Mouse (Mus musculus): ENCODE data around the gene Fthl17a. TPM values are rescaled to one million over a fixed set of nuclear protein-coding genes. Genes with fewer than 3 reads are reported as not detected.

The Fthl17a gene
- 3.5 and 7.5 TPM in 2 replicates for total RNA-seq (2012; rRNA removed)

GRCm38 (mm10) chrX:85249379-85249778, at the start of gene Fthl17a:
Fthl17a (plus strand) TSS chrX:85249679.
- in situ Hi-C loops (cut with MboI; ENCODE audit: low sequenced_read_pairs in 2 of 2, unreplicated experiment in 2 of 2): no loop called here
- H3K4me3 ChIP-seq (ENCODE audit: insufficient read depth in 1 of 2, low read depth in 1 of 2, low read length in 2 of 2, poor library complexity in 1 of 2, severe bottlenecking in 1 of 2): no peak within 1 kb of the TSS
- no peaks in the 10 kb centered on the region for H3K9me3 ChIP-seq (ENCODE audit: control insufficient read depth, insufficient read depth, low read depth, low read length)
- H3K9ac ChIP-seq (ENCODE audit: insufficient read depth, low read depth, low read length, poor library complexity, severe bottlenecking): no peak within 1 kb of the TSS
- H3K27ac ChIP-seq (ENCODE audit: insufficient read depth, low read depth, low read length, poor library complexity, severe bottlenecking): no peak within 1 kb of the TSS
- no peak for TF ChIP-seq CHD2 (IDR thresholded peaks at IDR 0.05; ENCODE audit: low read depth, low read length)
- TF ChIP-seq HCFC1 (IDR thresholded peaks at IDR 0.05; ENCODE audit: borderline replicate concordance, insufficient read depth, low read length): no peak
- TF ChIP-seq ZNF384 (IDR thresholded peaks at IDR 0.05; ENCODE audit: low read depth, low read length): no peak
- TF ChIP-seq ZC3H11A (IDR thresholded peaks at IDR 0.05; ENCODE audit: borderline replicate concordance, low read depth, low read length): no peak
- no peak for TF ChIP-seq MAFK (IDR thresholded peaks at IDR 0.05; ENCODE audit: insufficient read depth, low read depth, low read length)
- no peaks in the 10 kb centered on the region for H3K36me3 ChIP-seq (ENCODE audit: control insufficient read depth, insufficient read depth, low read length, poor library complexity, severe bottlenecking)
- no peak for DNase-seq (ENCODE audit: low read depth, low spot score)
- no peaks in the 10 kb centered on the region for H3K4me1 ChIP-seq (ENCODE audit: control insufficient read depth in 2 of 2, insufficient read depth in 2 of 2, low read length in 2 of 2, poor library complexity in 1 of 2)

- Histone ChIP-seq H3K4me1 (ENCODE audit: control insufficient read depth in 2 of 2, insufficient read depth in 2 of 2, low read length in 2 of 2, poor library complexity in 1 of 2) (no peaks in the 10 kb centered on the region), H3K36me3 (ENCODE audit: control insufficient read depth, insufficient read depth, low read length, poor library complexity, severe bottlenecking) (no peaks in the 10 kb centered on the region), H3K9ac (ENCODE audit: insufficient read depth, low read depth, low read length, poor library complexity, severe bottlenecking) (no peak overlapping the region), H3K27ac (ENCODE audit: insufficient read depth, low read depth, low read length, poor library complexity, severe bottlenecking) (no peak overlapping the region), H3K9me3 (ENCODE audit: control insufficient read depth, insufficient read depth, low read depth, low read length) (no peaks in the 10 kb centered on the region), H3K4me3 (ENCODE audit: insufficient read depth in 1 of 2, low read depth in 1 of 2, low read length in 2 of 2, poor library complexity in 1 of 2, severe bottlenecking in 1 of 2) (no peak overlapping the region)
- no peak for DNase-seq (ENCODE audit: low read depth, low spot score)
- in situ Hi-C loops (cut with MboI; ENCODE audit: low sequenced_read_pairs in 2 of 2, unreplicated experiment in 2 of 2): no loop called here
- TF ChIP-seq MAFK (IDR thresholded peaks at IDR 0.05; ENCODE audit: insufficient read depth, low read depth, low read length): no peak
- TF ChIP-seq ZNF384 (IDR thresholded peaks at IDR 0.05; ENCODE audit: low read depth, low read length): no peak
- no peak for TF ChIP-seq HCFC1 (IDR thresholded peaks at IDR 0.05; ENCODE audit: borderline replicate concordance, insufficient read depth, low read length)
- TF ChIP-seq CHD2 (IDR thresholded peaks at IDR 0.05; ENCODE audit: low read depth, low read length): no peak
- no peak for TF ChIP-seq ZC3H11A (IDR thresholded peaks at IDR 0.05; ENCODE audit: borderline replicate concordance, low read depth, low read length)
Measured at GRCm38 (mm10) chrX:85207001-85207400, 42.5 kb upstream of the Fthl17a start.

GRCm38 (mm10) chrX:85226883-85227282, 22.6 kb upstream of the Fthl17a start:
- H3K9me3 ChIP-seq (ENCODE audit: control insufficient read depth, insufficient read depth, low read depth, low read length): no peaks in the 10 kb centered on the region
- TF ChIP-seq HCFC1 (IDR thresholded peaks at IDR 0.05; ENCODE audit: borderline replicate concordance, insufficient read depth, low read length) (no peak), MAFK (IDR thresholded peaks at IDR 0.05; ENCODE audit: insufficient read depth, low read depth, low read length) (no peak), ZNF384 (IDR thresholded peaks at IDR 0.05; ENCODE audit: low read depth, low read length) (no peak), CHD2 (IDR thresholded peaks at IDR 0.05; ENCODE audit: low read depth, low read length) (no peak), ZC3H11A (IDR thresholded peaks at IDR 0.05; ENCODE audit: borderline replicate concordance, low read depth, low read length) (no peak)
- no peak for DNase-seq (ENCODE audit: low read depth, low spot score)
- in situ Hi-C loops (cut with MboI; ENCODE audit: low sequenced_read_pairs in 2 of 2, unreplicated experiment in 2 of 2): no loop called here
- H3K36me3 ChIP-seq (ENCODE audit: control insufficient read depth, insufficient read depth, low read length, poor library complexity, severe bottlenecking): no peaks in the 10 kb centered on the region
- H3K9ac ChIP-seq (ENCODE audit: insufficient read depth, low read depth, low read length, poor library complexity, severe bottlenecking): no peak overlapping the region
- H3K4me1 ChIP-seq (ENCODE audit: control insufficient read depth in 2 of 2, insufficient read depth in 2 of 2, low read length in 2 of 2, poor library complexity in 1 of 2): no peaks in the 10 kb centered on the region
- H3K4me3 ChIP-seq (ENCODE audit: insufficient read depth in 1 of 2, low read depth in 1 of 2, low read length in 2 of 2, poor library complexity in 1 of 2, severe bottlenecking in 1 of 2): no peak overlapping the region
- no peak overlapping the region for H3K27ac ChIP-seq (ENCODE audit: insufficient read depth, low read depth, low read length, poor library complexity, severe bottlenecking)

- Histone ChIP-seq H3K36me3 (ENCODE audit: control insufficient read depth, insufficient read depth, low read length, poor library complexity, severe bottlenecking) (no peaks in the 10 kb centered on the region), H3K4me3 (ENCODE audit: insufficient read depth in 1 of 2, low read depth in 1 of 2, low read length in 2 of 2, poor library complexity in 1 of 2, severe bottlenecking in 1 of 2) (no peak overlapping the region), H3K9me3 (ENCODE audit: control insufficient read depth, insufficient read depth, low read depth, low read length) (no peaks in the 10 kb centered on the region), H3K27ac (ENCODE audit: insufficient read depth, low read depth, low read length, poor library complexity, severe bottlenecking) (no peak overlapping the region), H3K9ac (ENCODE audit: insufficient read depth, low read depth, low read length, poor library complexity, severe bottlenecking) (no peak overlapping the region), H3K4me1 (ENCODE audit: control insufficient read depth in 2 of 2, insufficient read depth in 2 of 2, low read length in 2 of 2, poor library complexity in 1 of 2) (no peaks in the 10 kb centered on the region)
- DNase-seq (ENCODE audit: low read depth, low spot score): no peak
- TF ChIP-seq ZC3H11A (IDR thresholded peaks at IDR 0.05; ENCODE audit: borderline replicate concordance, low read depth, low read length) (no peak), MAFK (IDR thresholded peaks at IDR 0.05; ENCODE audit: insufficient read depth, low read depth, low read length) (no peak)
- in situ Hi-C loops (cut with MboI; ENCODE audit: low sequenced_read_pairs in 2 of 2, unreplicated experiment in 2 of 2): no loop called here
Measured at GRCm38 (mm10) chrX:85271821-85272220, 22.3 kb downstream of the Fthl17a start.

GRCm38 (mm10) chrX:85272296-85272695, 22.8 kb downstream of the Fthl17a start:
- TF ChIP-seq CHD2 (IDR thresholded peaks at IDR 0.05; ENCODE audit: low read depth, low read length) (no peak), ZC3H11A (IDR thresholded peaks at IDR 0.05; ENCODE audit: borderline replicate concordance, low read depth, low read length) (no peak), HCFC1 (IDR thresholded peaks at IDR 0.05; ENCODE audit: borderline replicate concordance, insufficient read depth, low read length) (no peak), ZNF384 (IDR thresholded peaks at IDR 0.05; ENCODE audit: low read depth, low read length) (no peak), MAFK (IDR thresholded peaks at IDR 0.05; ENCODE audit: insufficient read depth, low read depth, low read length) (no peak)
- no peak overlapping the region for H3K4me3 ChIP-seq (ENCODE audit: insufficient read depth in 1 of 2, low read depth in 1 of 2, low read length in 2 of 2, poor library complexity in 1 of 2, severe bottlenecking in 1 of 2)
- no peak for DNase-seq (ENCODE audit: low read depth, low spot score)
- no peak overlapping the region for H3K9ac ChIP-seq (ENCODE audit: insufficient read depth, low read depth, low read length, poor library complexity, severe bottlenecking)
- H3K9me3 ChIP-seq (ENCODE audit: control insufficient read depth, insufficient read depth, low read depth, low read length): no peaks in the 10 kb centered on the region
- H3K27ac ChIP-seq (ENCODE audit: insufficient read depth, low read depth, low read length, poor library complexity, severe bottlenecking): no peak overlapping the region
- no peaks in the 10 kb centered on the region for H3K36me3 ChIP-seq (ENCODE audit: control insufficient read depth, insufficient read depth, low read length, poor library complexity, severe bottlenecking)
- H3K4me1 ChIP-seq (ENCODE audit: control insufficient read depth in 2 of 2, insufficient read depth in 2 of 2, low read length in 2 of 2, poor library complexity in 1 of 2): no peaks in the 10 kb centered on the region
- in situ Hi-C loops (cut with MboI; ENCODE audit: low sequenced_read_pairs in 2 of 2, unreplicated experiment in 2 of 2): no loop called here
